Mouse (Mus musculus): ENCODE measurements around the gene Il2ra.

Gene Il2ra

GRCm38 (mm10) chr2:11653330-11653729 lies 10.7 kb downstream of the Il2ra start:
- DNase-seq (ENCODE audit: low spot score in 2 of 2) = no peak

- no peak for DNase-seq (ENCODE audit: low spot score in 2 of 2)
These were observed 11.2 kb downstream of the Il2ra start for GRCm38 (mm10) chr2:11653780-11654179.

GRCm38 (mm10) chr2:11654990-11655931 lies 12.7 kb downstream of the Il2ra start:
- DNase-seq (ENCODE audit: low spot score in 2 of 2) = no peak

- DNase-seq (ENCODE audit: low spot score in 2 of 2) = no peak
These were observed 15.0 kb downstream of the Il2ra start for GRCm38 (mm10) chr2:11657581-11657980.

GRCm38 (mm10) chr2:11659263-11659662 lies 16.7 kb downstream of the Il2ra start:
- DNase-seq (ENCODE audit: low spot score in 2 of 2) = no peak

- DNase-seq (ENCODE audit: low spot score in 2 of 2) = no peak
These were observed 19.7 kb downstream of the Il2ra start for GRCm38 (mm10) chr2:11662143-11662906.

- DNase-seq (ENCODE audit: low spot score in 2 of 2) = no peak
These were observed 20.3 kb downstream of the Il2ra start for GRCm38 (mm10) chr2:11662907-11663230.

- DNase-seq (ENCODE audit: low spot score in 2 of 2) = peak; percentile 64 to 78
These were observed 21.4 kb downstream of the Il2ra start for GRCm38 (mm10) chr2:11663961-11664360.

- DNase-seq (ENCODE audit: low spot score in 2 of 2) = no peak
These were observed 21.8 kb downstream of the Il2ra start for GRCm38 (mm10) chr2:11664367-11664766.

- DNase-seq (ENCODE audit: low spot score in 2 of 2) = no peak
These were observed 22.2 kb downstream of the Il2ra start for GRCm38 (mm10) chr2:11664806-11665205.

- DNase-seq (ENCODE audit: low spot score in 2 of 2) = no peak
These were observed 22.7 kb downstream of the Il2ra start for GRCm38 (mm10) chr2:11665326-11665725.

- DNase-seq (ENCODE audit: low spot score in 2 of 2) = no peak
These were observed 29.5 kb downstream of the Il2ra start for GRCm38 (mm10) chr2:11672144-11672543.

GRCm38 (mm10) chr2:11679626-11680025 lies 37.0 kb downstream of the Il2ra start:
- DNase-seq (ENCODE audit: low spot score in 2 of 2) = no peak

- no peak for DNase-seq (ENCODE audit: low spot score in 2 of 2)
These were observed 40.1 kb downstream of the Il2ra start for GRCm38 (mm10) chr2:11682712-11683111.

- no peak for DNase-seq (ENCODE audit: low spot score in 2 of 2)
These were observed 43.9 kb downstream of the Il2ra start for GRCm38 (mm10) chr2:11686512-11686911.

GRCm38 (mm10) chr2:11687436-11687835 lies 44.8 kb downstream of the Il2ra start:
- DNase-seq (ENCODE audit: low spot score in 2 of 2) = no peak

- DNase-seq (ENCODE audit: low spot score in 2 of 2) = no peak
These were observed 47.7 kb downstream of the Il2ra start for GRCm38 (mm10) chr2:11690201-11690890.

- peak in 1 of 2 experiments; percentile 28 for DNase-seq (ENCODE audit: low spot score in 2 of 2)
These were observed 50.7 kb downstream of the Il2ra start for GRCm38 (mm10) chr2:11693352-11693751.

GRCm38 (mm10) chr2:11694104-11694503 lies 51.5 kb downstream of the Il2ra start:
- no peak for DNase-seq (ENCODE audit: low spot score in 2 of 2)

- DNase-seq (ENCODE audit: low spot score in 2 of 2) = no peak
These were observed 53.3 kb downstream of the Il2ra start for GRCm38 (mm10) chr2:11695867-11696266.

GRCm38 (mm10) chr2:11698994-11699393 lies 56.4 kb downstream of the Il2ra start:
- no peak for DNase-seq (ENCODE audit: low spot score in 2 of 2)

GRCm38 (mm10) chr2:11699905-11700304 lies 57.3 kb downstream of the Il2ra start:
- DNase-seq (ENCODE audit: low spot score in 2 of 2) = no peak
